Mouse (Mus musculus) adrenal gland (tissue): ENCODE data around the gene Cnr2.

ENCODE experiments used
- intact Hi-C: fragments of 180-260 bp; cut with DNase I; formaldehyde crosslinking; loops from one replicate; pipeline ENCODE4 v1.15.1; 2025

Cnr2 gene

DNA sequence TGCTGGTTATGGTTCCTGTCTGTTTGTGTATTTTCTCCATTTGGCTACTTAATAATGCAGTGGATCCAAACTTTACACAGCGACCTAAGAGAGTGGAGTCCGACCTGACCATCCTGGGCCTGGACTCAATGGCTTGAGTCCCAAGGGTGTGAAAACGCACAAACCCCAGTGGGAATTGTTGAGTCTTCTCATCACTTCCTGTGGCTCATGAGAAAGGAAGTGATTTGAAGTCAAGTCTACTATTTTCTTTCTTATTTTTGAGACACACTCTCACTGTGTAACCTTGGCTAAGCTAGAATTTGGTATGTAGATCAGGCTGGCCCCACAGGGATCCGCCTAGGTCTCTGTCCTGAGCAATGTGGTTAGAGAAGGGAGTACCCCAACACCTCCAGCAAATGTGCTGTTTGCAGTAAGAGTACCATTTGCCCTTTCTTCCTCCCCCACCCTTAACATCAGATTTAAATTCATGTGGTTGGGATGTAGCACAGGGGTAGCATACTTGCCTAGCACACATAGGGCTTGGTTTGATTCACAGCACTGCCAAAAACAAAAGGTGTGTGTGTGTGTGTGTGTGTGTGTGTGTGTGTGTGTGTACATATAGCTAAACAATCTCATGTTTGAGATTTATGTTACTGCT lies 7.5 kb downstream of the Cnr2 start:
- intact Hi-C loops = no loop called here

DNA sequence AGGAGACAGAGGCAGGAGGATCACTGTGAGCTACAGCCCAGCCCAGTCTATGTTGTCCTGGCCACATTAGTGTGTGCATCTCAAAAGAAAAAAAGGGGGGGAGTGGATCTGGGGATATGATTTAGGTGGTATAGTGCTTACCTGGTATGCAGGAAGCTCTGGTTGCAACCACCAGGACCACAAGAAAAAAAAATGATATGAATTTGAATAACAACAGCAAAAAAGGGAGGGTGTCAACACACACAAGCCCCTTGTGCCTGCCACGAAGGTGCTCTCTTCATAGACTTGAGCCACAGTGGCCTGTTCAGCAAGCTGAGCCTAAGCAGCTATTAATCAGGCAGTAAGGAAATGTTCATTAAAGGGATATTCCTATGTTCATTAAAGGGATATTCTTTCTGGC lies 9.6 kb downstream of the Cnr2 start:
- intact Hi-C loops = no loop called here

DNA sequence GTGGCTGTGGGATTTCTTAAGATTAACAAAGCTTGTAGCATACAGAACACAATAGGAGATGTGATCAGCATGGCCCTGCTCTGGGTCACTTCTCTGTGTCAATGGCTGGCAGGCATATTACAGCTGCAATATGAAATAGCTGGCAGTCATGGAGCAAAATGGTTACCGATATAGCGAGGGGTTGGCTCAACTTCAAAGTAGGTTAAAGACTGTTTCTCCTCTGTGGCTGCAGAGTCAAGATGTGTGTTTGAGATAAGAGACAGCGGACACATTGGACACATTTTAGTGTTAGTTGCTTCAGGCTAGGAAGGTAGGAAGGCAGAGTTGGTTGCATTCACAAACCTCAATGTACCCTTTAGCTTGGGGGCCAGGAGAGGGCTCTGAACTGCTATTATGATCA lies 11.4 kb downstream of the Cnr2 start:
- intact Hi-C loops = no loop called here

DNA sequence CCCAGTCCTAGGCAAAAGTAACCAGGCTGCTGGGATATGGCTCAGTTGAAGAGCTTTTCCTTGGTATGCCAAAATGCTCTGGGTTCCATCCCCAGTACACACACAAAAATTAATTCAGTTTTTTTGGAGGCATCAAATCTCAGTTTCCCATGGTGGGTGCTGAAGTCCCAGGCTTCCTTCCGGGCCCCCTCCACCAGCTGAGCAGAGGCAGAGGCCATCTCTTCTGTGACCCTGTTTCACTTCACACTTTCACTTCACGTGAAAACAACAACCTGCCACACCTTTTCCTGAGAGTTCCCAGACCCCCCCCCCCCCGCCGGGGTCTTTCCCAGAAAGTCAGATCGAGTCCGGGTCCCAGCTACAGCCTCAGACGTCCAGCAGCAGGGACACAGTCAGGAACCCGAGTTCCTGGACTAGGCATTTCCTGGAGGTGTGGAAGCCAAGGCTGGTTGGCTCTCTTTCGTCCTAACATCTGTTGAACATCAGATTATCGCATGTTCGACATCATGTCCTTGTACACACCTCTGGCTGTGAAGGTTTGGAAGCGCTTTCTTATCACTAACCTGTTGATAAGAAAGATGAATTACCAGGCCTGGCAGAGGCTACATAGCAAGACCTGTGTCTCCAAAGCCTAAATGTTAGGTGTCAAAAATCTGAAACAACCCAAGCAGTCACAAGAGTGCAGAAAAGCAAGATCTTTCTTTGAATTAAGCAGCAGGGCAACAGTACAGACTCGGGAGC lies 14.3 kb downstream of the Cnr2 start:
- intact Hi-C loops = no loop called here

DNA sequence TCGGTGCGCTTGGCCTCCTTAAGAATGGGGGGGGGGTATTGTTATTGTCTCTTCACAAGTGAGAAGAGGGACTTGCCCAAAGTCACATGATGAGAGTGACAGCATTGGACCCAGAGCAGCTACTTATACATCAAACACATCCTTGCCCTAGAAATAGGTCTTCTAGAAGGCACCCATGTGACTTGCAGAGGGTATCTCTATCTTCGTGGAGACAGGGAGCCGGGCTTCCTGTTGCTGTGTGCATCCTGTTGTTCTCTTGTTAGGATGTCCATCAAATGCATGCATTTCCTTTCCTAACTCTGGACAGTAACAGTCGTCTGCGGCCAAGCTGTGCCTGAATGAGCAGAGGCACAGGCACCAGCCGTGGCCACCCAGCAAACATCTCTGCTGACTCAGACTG lies 16.3 kb downstream of the Cnr2 start:
- intact Hi-C loops = no loop called here

DNA sequence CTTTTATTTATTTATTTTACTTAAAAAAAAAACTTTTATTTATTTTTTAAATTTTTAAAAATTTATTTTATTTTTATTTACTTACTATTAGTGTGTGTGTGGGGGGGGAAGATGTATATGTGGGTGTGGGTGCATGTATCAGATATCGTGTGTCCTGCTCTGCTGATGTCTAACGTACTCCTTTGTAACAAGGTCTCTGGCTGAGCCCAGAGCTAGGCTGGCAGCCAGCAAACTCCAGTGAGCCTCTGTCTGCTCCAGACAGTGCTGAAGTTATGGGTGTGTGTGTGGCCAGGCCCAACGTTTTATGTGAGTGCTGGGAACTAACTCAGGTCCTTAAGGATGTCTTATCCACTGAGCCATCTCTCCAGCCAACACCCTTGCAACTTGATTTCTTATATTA lies 17.0 kb downstream of the Cnr2 start:
- intact Hi-C loops = no loop called here

DNA sequence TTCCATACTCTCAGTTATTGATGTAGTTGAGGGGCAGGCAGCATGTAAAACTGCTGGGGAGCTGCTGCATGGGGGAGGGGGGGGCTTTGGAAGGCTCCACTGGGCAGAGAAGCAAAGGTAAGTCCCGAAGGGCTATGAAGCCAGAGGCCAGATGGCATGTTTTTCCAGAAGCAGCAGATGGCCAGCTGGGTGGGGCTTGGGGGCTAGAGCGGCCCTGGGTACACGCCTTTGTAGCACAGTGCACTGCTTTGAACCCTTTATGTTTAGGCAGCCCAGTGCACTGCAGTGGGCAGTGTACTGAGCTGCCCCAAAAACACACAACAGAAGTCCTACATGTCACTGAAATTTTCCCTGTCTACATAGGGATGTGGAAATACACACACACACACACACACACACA lies 17.6 kb downstream of the Cnr2 start:
- intact Hi-C loops = no loop called here

DNA sequence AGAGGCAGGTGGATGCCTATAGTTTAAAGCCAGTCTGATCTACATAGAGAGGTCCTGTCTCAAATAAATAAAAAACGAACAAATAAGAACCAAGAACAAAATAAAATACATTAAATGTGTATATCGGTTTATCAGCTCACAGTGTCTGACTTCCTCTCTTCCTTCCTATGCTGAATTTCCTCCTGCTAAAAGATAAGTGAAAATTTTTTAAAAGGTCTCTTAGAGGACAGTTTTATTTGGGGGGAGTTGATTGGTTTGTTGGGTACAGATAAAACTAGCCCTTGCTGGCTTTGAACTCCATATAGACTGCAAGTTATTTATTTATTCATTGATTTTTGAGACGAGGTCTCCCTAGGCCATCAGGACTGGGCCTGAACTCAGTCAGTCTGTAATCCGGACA lies 18.2 kb downstream of the Cnr2 start:
- intact Hi-C loops = no loop called here

DNA sequence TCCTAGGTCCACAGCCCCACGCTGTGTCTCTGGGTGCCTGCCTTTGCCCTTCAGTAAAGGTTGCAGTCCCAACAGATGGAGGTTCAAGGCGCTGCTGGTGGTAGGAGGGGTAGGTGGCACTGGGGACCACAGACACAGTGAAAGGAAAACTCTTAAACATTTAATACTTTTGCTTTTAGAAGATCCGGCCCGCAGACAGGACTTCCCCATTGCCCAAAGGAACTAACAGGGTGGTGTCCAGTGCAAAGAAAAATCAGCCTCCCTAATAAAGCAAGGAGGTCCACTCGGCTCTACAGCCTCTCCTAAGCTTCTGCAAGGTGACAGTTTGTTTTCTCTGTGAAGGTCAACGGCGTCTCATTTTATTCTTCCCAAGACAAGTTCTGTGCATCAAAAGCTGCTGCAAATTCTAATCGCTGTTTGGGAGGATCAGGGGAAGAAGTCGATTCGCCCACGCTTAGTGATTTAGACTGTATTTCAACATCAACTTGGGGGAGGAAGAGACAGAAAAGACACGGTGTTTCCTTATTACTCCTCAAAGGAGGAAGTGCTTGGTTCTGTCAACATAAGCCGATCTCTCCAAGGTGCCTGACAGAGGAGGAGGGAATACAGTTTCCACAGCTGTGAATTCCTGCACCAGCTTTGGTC lies 23.6 kb downstream of the Cnr2 start:
- intact Hi-C loops = no loop called here

DNA sequence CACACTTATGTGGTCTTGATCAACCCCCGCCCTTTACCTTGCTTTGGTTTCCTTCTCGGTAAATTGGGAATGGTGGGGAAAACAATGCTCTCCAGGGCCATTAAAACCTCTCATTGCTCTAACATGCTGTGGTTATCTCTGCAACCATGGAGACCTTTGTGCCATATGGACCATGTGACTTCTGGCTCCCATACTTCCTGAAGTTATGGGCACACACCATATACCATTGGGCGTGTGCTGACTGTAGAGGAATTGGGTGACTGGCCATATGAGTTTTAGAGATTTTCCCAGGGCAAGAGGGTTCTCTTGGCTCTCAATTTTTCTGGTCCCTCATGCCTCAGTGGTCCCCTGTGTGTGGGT lies 24.1 kb downstream of the Cnr2 start:
- intact Hi-C loops = no loop called here

DNA sequence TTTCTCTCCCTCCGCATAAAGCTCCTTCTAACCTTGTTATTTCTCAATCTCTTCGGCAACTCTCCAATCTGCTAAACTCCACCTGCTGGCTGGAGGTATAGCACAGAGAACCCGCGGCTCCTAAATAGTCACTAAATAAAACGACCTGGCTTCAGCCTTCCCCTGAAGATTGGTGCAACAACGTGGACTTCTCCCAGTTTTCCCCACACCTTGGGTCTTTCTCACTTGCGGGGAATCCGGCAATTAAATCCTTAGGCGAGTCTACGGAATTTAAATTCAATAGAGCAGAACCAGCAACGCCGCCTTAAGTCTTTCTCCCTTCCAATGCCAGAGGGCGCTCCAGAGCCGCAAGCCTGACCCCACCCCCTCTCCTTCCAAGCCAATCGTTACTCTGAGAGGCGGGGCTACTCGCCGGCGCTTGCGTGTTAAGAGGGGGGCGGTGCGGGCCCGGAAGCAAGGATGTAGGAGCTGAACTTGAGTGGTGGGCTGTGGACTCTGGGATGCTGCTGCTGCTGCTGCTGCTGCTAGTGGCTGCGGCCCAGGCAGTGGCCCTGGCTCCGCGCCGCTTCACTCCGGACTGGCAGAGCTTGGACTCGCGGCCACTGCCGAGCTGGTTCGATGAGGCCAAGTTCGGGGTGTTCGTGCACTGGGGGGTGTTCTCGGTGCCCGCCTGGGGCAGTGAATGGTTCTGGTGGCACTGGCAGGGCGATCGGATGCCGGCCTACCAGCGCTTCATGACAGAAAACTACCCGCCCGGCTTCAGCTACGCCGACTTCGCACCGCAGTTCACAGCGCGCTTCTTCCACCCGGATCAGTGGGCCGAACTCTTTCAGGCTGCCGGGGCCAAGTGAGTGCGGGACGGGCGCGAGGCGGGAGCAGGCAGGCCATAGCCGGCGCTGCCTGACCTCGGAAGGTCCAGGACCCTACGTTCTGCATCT lies 25.4 kb downstream of the Cnr2 start, which contains the start of gene Fuca1:
TSS of gene Fuca1 (plus strand) at position 432 of the 938 bp plus-strand sequence.
- intact Hi-C loops = loop anchor here (5.0 to 10.0 kb wide), 2 partner anchors 33 to 216 kb away; no protein-coding TSS in a partner anchor

DNA sequence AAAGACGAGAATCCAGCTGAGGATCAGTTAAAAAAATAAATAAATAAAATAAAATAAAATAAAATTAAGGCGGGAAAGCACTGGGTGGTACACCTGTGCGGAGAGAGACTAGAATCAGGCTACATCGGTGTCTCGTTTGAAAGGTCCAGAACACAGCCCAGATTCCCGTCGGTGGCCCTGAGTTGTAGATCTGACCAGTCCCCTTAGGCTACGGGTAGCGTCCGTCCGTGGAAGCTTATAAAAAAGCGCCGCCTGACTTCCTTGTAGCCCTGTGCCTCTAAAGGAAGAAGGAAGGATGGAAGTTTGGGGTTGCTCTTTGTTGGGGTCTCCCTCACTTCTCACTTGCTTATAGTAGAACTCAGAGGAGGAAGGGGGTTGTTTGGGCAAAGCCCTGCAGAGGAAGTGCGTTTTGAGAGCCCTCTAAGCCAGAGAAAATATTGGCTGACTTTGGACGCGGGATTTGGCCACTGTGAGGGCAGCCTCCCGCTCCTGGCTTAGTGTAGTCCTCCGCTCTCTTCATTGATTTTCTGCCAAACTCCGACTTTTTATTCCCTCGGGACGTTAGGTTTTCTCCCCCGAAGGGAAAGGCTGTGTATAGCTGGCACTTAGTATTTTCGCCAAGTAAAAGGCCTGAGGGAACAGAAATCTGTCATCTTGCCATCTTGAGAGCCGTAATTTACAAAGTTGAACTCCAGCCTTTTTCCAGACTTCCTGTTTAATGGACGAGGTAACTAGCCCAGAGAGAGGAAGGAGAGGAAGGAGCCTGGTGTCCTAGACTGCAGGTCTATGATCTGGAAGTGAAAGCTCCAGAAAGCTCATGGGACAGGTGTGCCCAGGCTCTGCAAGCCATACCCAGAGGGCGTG lies 26.3 kb downstream of the Cnr2 start:
- intact Hi-C loops = loop anchor here (5.0 to 10.0 kb wide), 2 partner anchors 34 to 217 kb away; no protein-coding TSS in a partner anchor

DNA sequence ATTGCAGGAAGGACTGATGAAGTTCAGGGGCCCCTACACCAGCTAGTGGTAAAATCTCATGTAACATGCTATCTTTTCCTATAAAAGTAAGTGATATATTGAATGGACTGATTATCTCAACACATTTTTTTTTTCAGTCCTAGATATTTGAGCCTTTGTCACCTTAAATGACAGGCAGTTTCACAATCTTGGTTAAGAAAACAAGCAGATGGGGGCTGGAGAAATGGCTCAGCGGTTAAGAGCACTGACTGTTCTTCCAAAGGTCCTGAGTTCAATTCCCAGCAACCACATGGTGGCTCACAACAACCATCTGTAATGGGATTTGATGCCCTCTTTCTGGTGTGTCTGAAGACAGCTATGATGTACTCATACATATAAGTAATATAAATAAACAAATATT lies 27.0 kb downstream of the Cnr2 start:
- intact Hi-C loops = loop anchor here (5.0 to 10.0 kb wide), 2 partner anchors 35 to 217 kb away; no protein-coding TSS in a partner anchor

DNA sequence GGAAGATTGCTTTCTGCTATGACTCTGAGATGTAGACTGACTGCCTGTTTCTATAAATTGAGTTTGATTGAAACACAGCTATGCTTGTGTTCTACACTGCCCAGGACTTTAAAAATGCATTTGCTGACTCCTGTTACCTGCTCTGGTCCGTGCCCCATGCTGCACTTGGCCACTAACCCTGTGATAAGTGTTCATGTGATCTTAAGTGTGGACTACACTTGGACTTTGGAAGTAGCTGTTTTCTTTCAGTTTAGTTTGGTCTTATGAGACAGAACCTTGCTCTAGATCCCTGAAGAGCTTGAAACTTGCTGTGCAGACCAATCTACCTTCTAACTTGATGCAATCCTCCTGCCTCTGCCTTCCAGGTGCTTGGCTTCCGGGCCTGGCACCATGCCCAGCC lies 29.2 kb downstream of the Cnr2 start:
- intact Hi-C loops = loop anchor here (5.0 to 10.0 kb wide), 2 partner anchors 37 to 220 kb away; no protein-coding TSS in a partner anchor

DNA sequence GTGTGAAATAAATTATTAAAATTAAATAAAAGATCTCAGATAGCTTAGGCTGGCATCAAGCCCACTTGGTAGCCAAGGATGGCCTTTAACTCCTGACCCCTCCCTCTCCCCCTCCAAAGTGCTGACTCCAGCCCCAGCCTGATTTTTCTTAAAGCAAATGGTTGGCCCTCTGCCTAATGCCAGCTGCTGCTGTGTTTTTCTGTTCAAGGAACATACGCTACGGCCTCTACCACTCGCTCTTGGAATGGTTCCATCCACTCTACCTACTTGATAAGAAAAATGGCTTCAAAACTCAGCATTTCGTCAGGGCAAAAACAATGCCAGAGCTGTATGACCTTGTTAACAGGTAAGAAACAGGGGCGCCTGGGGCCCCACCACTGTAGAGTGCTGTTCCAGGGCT lies 30.1 kb downstream of the Cnr2 start:
- intact Hi-C loops = loop anchor here (10.0 kb wide), 1 partner anchor 221 kb away; no protein-coding TSS in a partner anchor

DNA sequence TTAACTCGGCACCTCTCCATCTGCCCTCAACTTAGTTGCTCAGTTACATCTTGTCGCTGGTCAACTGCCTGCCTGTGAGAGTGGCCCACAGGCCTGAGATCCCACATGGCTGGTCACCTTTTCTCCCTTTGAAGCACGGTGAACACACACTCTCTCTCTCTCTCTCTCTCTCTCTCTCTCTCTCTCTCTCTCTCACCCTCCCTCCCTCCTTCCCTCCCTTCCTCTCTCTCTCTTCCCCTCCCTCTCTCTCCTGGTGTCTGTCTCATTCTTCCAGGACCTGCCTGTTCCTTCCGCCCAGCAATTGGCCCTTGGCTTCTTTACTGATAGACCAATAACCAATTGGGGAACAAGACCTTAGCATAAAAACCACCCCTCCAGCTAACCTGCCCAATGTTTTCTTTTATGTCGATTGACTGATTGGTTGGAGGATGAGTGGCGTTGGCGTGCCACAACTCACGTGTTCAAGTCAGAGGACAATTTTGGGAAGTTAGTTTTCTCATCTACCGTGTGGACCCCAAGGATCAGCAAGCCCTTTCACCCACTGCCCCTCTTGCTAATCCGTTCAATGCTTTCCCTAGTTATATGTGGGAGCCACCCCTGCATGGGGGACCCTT lies 31.1 kb downstream of the Cnr2 start:
- intact Hi-C loops = loop anchor here (10.0 kb wide), 1 partner anchor 222 kb away; no protein-coding TSS in a partner anchor

DNA sequence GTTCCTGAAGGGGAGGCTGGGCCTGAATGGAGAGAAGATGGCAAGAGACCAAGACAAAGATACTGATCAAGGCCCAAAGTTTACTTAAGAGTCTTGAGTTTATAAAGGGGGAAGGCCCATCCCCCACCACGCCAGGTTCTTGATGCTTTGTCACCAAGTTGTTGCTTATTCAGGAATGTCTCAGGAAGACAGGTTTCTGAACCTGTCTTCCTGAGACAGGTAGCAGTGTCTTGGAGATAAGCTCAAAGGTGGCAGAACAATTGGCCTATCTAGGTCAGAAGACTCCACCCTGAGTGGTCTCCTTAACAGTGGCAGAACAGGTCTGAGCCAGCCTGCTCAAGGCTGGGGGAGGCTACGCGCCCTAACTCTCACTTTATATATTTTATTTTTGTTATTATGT lies 31.7 kb downstream of the Cnr2 start:
- intact Hi-C loops = loop anchor here (10.0 kb wide), 1 partner anchor 222 kb away; no protein-coding TSS in a partner anchor

DNA sequence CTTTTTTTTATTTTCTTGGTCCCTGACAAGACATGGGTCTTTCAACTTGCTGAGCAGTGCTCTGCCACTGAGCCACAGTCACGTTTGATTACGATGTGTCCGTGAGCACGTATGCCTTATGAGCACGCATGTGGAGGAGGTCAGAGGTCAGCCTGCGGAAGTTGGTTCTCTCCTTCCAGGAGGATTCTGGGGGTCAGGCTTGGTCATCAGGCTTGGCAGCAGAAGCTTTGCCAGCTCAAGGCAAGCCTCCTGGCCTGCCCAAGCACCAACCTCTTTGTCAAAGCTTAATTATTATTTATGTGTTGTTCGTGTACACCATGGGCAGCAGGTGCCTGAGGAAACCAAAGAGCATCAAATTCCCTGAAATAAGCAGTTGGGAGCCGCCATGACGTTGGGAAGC lies 33.2 kb downstream of the Cnr2 start:
- intact Hi-C loops = loop anchor here (10.0 kb wide), 1 partner anchor 224 kb away; no protein-coding TSS in a partner anchor

DNA sequence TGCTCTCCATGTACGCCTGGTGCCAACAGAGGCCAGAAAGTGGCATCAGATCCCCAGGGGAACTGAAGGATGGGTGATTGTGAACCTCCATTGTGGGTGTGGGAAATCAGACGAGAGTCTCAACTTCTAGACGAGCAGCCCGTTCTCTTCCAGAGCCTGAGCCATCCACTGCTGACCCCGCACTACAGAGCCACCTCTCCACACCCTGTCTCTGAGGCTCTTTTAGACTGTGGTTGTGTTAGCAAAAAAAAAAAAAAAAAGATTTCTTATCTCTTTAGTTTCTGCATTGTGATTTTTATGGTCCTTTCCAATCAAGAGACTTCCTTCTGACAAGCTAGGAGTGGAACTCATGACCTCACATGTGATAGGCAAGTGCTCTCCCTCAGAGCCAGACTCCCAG lies 34.2 kb downstream of the Cnr2 start:
- intact Hi-C loops = loop anchor here (10.0 kb wide), 1 partner anchor 225 kb away; no protein-coding TSS in a partner anchor
